Mouse (Mus musculus): ENCODE data around the gene Manea.

Gene Manea

DNA sequence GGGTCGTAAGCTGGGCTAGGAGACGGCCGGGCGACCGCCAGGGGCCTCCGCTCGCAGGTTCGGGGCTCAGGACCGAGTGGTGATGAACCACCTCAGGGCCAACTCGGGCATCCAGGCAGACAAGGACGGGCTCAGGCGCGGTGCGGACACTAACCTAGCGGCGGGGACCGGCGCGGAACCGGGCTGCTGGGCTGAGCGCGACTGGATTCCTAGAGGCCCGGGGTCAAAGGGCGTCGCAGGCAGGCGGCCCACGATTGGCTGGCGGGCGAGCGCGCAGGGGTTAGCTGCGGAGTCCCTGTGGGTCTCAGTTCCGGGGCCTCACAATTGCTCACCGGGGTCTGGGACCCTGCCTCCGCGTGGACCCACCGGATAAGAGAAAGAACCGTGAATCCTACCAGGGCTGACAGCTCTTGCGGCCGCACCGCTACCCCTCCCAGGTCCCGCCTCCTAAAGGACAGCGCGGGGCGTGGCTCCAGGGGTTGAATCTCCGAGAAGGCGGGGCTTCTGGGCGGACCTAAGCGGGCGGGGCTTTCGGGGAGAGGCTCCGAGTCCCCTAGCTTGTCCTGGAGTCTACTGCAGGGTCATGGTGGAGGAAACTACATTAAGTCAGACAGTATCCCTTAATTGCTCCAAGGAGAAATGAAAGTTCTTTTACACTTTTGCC is at the start of gene Manea:
Gene Manea (minus strand): TSS at position 449 of the 664 bp plus-strand sequence.
- in situ Hi-C loops (cut with MboI, MseI) = loop anchor here (25.0 kb wide), 1 partner anchor 1059 kb away; the partner anchor contains the start of gene Ufl1

DNA sequence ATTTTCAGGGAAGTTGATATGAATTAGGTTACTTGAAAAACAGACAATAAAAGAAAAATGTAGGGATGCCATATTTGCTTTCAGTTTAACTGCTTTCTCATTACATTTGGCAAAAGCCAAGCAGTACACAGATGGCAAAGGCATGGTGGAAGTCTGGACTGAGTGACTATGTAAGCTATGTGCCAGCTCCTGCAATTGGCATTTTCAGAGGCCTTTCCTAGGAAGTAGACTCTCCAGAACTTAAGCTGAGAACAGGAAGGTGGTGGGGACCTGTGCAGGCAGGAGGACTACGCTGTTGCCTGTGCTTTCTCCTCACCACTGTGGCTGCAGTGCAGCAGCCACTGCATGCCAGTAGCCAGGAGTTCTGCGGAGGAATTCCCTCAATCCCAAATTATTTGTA is 7.9 kb upstream of the Manea start:
- in situ Hi-C loops (cut with MboI, MseI) = no loop called here

DNA sequence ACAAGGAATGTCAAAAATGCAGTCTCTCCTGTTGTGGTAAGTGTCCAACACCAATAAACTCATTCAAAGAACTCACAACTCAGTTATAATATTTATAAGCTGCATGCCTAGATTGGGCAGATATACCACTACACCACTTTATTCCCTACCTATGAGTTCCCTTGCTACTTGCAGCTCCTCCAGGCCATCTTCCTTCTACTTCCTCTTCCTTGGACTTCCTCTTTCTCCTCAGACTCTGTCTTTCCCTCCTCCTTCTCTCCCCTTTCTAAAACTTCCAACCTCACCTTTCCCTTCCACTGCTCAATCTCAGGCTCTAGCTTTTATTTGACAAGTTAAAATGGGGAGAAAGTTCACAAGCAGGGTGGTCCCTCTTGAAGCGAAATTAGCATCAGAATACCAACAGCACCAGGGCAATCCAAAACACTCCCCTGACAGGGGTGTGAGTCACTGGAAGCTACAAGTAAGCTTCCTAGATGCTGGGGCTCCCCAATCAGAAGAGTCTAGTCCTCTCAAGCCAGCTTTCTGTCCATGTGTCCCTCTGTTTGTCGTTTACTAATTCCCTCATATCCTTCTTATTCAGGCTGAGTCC is 7.0 kb upstream of the Manea start:
- in situ Hi-C loops (cut with MboI, MseI) = no loop called here

DNA sequence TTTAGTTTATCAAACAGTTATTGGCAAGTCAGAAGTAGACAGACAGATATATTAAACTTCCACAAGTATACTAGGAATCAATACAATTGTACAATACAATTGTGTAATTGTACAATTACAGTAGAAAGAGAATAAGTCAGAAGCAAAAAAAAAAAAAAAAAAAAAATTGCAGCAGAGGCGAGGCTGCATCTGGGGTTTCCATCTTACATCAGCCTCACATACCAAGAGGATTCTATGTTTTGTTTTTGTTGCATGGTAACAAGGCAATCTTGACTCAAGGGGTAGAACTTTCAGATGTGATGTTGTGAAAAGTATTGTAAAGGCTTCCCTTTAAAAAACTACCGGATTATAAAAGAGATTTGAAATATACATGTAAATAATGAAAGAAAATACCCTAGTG is 548 bp upstream of the Manea start:
- in situ Hi-C loops (cut with MboI, MseI) = loop anchor here (25.0 kb wide), 1 partner anchor 1060 kb away; the partner anchor contains the start of gene Ufl1

DNA sequence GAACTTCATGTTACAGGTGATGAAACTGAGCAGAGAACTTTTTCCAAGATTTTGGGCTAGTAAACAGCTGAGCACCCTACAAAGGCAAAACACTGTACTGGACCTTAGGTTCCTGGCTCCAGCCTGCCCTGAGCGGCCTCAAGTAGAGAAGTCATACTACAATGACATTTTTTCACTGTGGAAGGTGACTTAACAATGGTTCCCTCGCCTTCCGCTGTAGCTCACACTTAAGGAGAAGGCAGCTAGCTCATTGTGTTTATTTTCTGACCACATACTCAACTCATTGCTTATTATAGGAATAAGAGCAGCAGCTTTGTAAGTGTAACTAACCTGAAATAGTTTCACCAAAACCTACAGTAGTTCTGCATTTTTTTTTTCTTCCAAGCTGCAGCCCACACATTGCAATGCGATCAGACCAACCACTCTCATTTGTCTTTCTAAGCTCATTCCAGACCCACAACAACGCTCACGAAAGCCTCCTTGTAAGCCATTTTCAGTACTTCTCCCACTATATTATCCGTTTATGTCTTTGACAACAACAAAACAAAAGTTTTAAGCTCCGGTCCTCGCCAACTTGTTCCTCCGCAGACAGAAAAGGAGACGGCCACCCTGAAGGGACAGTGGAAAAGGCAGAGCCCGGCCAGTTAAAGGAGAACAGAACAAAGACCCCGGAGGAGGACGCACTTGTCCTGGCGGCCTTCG is 799 bp downstream of the Manea start:
- in situ Hi-C loops (cut with MboI, MseI) = loop anchor here (25.0 kb wide), 1 partner anchor 1059 kb away; the partner anchor contains the start of gene Ufl1

DNA sequence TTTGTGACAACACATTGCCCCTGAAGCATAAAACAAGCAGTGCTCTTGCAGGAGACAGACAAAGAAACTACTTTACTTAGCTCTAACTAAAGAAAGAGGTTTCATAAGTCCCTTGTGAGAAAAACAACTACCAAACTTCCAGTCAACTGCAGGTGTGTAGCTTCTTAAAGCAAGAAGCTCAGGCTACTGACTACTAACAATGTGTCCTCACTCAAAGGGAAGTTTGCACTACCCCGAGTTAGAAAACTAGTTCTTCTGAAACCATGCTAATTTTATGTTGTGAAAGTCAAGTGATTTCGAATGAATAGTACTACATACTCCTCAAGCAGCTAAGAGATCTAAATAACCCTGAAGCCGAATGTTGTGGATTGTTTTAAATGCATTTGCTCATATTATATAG is 1.6 kb downstream of the Manea start:
- in situ Hi-C loops (cut with MboI, MseI) = loop anchor here (25.0 kb wide), 1 partner anchor 1058 kb away; the partner anchor contains the start of gene Ufl1

DNA sequence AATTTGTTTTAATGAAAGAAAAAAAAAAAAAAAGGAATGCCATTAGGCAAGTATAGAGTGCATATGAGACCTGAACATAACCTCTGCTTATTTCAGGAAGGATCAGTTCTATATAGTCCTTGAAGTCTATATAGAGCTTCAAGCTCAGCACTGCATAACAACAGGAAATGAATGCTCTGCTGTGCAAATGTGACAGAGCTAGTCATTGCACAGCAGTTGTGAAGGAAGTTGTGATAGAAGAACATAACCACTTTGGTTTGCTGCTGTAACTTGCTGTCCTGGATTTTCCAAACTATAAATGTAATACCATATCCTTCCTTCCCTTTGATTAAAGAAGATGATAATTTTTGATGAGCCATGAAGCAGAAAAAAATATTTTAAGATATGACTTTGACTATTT is 4.3 kb downstream of the Manea start:
- in situ Hi-C loops (cut with MboI, MseI) = loop anchor here (25.0 kb wide), 1 partner anchor 1055 kb away; the partner anchor contains the start of gene Ufl1

DNA sequence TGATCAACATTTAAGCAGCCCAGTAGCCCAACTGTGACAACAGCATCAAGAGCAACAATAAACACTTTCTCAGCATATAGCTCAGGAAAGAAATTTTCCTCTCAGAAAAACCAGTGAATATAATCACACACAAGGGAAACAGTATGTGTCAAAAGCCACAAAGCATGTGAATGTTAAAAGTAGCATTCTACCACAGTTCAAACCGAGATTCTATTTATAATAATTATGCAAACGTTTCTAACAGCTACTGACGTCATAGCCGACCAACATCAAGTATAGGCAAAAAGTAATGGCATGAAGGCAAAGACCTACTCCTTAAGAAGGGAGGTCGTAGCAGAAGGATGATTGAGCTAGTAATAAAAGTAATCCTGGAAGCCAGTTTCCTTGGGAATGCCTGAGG is 8.1 kb downstream of the Manea start:
- in situ Hi-C loops (cut with MboI, MseI) = loop anchor here (25.0 kb wide), 1 partner anchor 1051 kb away; the partner anchor contains the start of gene Ufl1

DNA sequence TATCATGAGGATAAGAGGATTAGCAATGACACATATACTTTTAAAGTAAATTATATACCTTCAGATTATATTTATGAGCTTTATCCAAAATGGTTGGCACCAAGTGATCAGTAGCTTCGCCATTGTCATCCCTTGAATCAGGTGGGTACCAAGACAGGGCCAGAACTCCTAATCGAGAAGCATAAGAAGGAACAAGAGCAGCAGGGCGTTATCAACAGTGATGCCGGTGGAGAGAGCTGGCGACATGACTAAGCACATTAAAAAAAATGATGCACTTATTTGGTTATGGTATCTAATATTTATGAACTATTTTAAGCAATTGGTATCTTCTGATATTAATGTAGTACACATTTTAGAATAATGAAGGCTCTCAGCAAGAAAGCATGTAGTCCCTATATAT is 10.1 kb downstream of the Manea start:
- in situ Hi-C loops (cut with MboI, MseI) = loop anchor here (25.0 kb wide), 1 partner anchor 1049 kb away; the partner anchor contains the start of gene Ufl1

DNA sequence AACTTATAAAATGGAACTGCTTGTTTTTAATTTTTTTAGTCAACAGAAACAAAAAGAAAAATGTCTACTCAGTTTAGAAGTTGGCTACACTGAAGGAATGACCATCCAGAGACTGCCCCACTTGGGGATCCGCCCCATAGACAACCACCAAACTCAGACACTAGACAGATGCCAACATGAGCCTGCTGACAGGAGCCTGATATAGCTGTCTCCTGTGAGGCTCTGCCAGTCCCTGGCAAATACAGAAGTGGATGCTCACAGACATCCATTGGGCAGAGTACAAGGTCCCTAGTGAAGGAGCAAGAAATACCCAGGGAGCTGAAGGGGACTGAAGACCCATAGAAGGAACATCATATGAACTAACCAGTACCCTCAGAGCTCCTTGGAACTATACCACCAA is 42.0 kb downstream of the Manea start:
- in situ Hi-C loops (cut with MboI, MseI) = loop anchor here (10.0 kb wide), 1 partner anchor 410 kb away; no protein-coding TSS in a partner anchor

DNA sequence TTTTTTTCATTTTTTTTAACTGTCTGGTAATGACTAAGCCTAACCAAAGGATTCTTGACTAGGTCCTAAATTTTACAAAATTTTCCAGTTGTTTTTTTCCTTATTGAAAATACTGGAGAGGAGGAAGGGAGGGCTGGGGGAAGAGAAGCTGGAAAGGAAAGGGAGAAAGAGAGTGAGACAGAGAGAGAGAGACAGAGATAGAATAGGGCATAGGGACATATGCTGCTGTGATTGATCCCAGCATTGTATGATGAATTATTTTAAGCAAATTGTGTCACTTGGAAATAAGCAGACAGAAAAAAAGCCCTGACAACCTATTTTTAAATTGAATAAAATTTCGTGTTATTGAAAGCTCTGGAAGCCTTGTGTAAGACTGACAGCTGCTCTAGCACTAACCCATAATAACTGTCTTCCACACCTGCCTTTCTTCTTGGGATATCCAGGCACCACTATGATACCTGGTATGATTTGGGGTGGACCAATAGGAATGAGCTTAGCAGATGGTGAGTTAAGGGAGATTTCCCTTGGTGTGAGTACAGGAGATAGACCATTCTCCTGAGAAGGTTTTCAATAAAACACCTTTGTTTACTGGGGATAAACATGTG is 69.5 kb downstream of the Manea start:
- in situ Hi-C loops (cut with MboI, MseI) = no loop called here

DNA sequence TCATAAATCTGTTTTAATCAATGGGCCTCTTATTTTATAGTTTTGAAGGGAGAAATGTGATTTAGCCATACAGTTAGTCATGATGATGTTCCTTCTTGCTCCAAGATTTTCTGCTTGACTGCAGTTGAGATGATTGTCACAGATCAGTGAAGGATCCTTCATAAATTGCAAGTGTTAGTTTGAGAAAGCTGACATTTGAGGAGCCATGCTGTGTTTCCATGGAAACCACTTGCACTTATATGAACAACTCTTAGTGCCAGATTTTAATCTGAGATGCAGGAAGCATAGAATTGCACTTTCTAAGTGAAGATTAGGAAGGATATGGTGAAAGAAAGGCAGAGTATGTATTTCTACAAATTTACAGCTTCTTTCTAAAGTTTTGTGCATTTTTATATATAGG is 70.4 kb downstream of the Manea start:
- in situ Hi-C loops (cut with MboI, MseI) = no loop called here

DNA sequence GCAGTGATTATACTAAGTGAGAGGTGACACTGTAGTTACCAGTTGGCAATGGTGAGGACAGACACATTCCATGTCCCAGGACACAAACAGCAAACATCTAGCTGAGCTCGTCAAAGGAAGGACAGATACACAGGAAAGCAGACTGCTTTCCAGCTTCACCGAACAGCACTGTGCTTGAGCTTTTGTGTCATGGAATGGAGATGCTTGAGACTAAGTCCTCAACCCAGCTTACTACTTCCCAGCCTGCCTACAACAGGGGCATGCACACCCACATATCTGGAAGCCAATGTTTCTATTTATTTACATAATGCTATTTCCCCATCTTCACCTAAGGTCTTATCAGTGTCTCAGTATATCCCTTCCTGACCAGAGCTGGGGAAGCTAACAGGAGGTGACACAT is 70.9 kb downstream of the Manea start:
- in situ Hi-C loops (cut with MboI, MseI) = no loop called here

Data from T-helper 1 cell (primary cell).